Mouse (Mus musculus) adrenal gland, postnatal 14 days (tissue): ENCODE results near the gene Lin7a. TPM values are rescaled to one million over a fixed set of nuclear protein-coding genes. Genes with fewer than 3 reads are reported as not detected.
A peak's percentile ranks its signal among the peaks of the same experiment; 100 is the strongest.

Source experiments
- DNase-seq: peaks from one replicate; pipeline ENCODE4 v3.0.0; 2021; ENCODE audit warnings: mixed read lengths
- total RNA-seq: library from RNA; stranded (reverse); gene quantifications from 2 replicates; pipeline ENCODE4 v1.2.3, GENCODE M21; 2021

The Lin7a gene
- total RNA-seq, 1 experiment from 2014 or later = 3.3 TPM

- no peak for DNase-seq
Measured at GRCm38 (mm10) chr10:107251801-107252502, 19.5 kb upstream of the Lin7a start.

GRCm38 (mm10) chr10:107252503-107252815 lies 19.0 kb upstream of the Lin7a start:
- no peak for DNase-seq

- no peak for DNase-seq
Measured at GRCm38 (mm10) chr10:107253191-107253965, 18.1 kb upstream of the Lin7a start.

GRCm38 (mm10) chr10:107254656-107255055 lies 16.8 kb upstream of the Lin7a start:
- no peak for DNase-seq

GRCm38 (mm10) chr10:107255351-107256050 lies 16.0 kb upstream of the Lin7a start:
- DNase-seq = no peak

- no peak for DNase-seq
Measured at GRCm38 (mm10) chr10:107256451-107256960, 15.0 kb upstream of the Lin7a start.

GRCm38 (mm10) chr10:107260428-107260827 lies 11.1 kb upstream of the Lin7a start:
- no peak for DNase-seq

- peak; percentile 47 for DNase-seq
Measured at GRCm38 (mm10) chr10:107272131-107272803, 781 bp downstream of the Lin7a start.

- no peak for DNase-seq
Measured at GRCm38 (mm10) chr10:107272804-107273145, 1.3 kb downstream of the Lin7a start.

- DNase-seq = peak; percentile 5
Measured at GRCm38 (mm10) chr10:107273848-107274247, 2.4 kb downstream of the Lin7a start.

GRCm38 (mm10) chr10:107274785-107275184 lies 3.3 kb downstream of the Lin7a start:
- no peak for DNase-seq

GRCm38 (mm10) chr10:107276647-107277046 lies 5.2 kb downstream of the Lin7a start:
- no peak for DNase-seq

GRCm38 (mm10) chr10:107293934-107294664 lies 22.6 kb downstream of the Lin7a start:
- no peak for DNase-seq

- no peak for DNase-seq
Measured at GRCm38 (mm10) chr10:107300587-107301248, 29.2 kb downstream of the Lin7a start.

- no peak for DNase-seq
Measured at GRCm38 (mm10) chr10:107310964-107311490, 39.5 kb downstream of the Lin7a start.

- DNase-seq = no peak
Measured at GRCm38 (mm10) chr10:107312609-107313008, 41.1 kb downstream of the Lin7a start.

GRCm38 (mm10) chr10:107313395-107313794 lies 41.9 kb downstream of the Lin7a start:
- no peak for DNase-seq

- DNase-seq = no peak
Measured at GRCm38 (mm10) chr10:107315251-107315650, 43.8 kb downstream of the Lin7a start.

- DNase-seq = no peak
Measured at GRCm38 (mm10) chr10:107315681-107316080, 44.2 kb downstream of the Lin7a start.

- DNase-seq = no peak
Measured at GRCm38 (mm10) chr10:107316100-107316499, 44.6 kb downstream of the Lin7a start.

- DNase-seq = no peak
Measured at GRCm38 (mm10) chr10:107319648-107320047, 48.2 kb downstream of the Lin7a start.
